Mouse (Mus musculus): ENCODE measurements around the gene Exd2. TPM values are rescaled to one million over a fixed set of nuclear protein-coding genes. Genes with fewer than 3 reads are reported as not detected.
"Not testable (repeated sequence)": the region's sequence is repeated elsewhere in the genome, so short reads cannot be mapped to it uniquely, and the experiment has no call there.

Gene Exd2
- total RNA-seq (2022), result 10 to 100 TPM; 24.7 to 42.5 (median 31.2) TPM

DNA sequence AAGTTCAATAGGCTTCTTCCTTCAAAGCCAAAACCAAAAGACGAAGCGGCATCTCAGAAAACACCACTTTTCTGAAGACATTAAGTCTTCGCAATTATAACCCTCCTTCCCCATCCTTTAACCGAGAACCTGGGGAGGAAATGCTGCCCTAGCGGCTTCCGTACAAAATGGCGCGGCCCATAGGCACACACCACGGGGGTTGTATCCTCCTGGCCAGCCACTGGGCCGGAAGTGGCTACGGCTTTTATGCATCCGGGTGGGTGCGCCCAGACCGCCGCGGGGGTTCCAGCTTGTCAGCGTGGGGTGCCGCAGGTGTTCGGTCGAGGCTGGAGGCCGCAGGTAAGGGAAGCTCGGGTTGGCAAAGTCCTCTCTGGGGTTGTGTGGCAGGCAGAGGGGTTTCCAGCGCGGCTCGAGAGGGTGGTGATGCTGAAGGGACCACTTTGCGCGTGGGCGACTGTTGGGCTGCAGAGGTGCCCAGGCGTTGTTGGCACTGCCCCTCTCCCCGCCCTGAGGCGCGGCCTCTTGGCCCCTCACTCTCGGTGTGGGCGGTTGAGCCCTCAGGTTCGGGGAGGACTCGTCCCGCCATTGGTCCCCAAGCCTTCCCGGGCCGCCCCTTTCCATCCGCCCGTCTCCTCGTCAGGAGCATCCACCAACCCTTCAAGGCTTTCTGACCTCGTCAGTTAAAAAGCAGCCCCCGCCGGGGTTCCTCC, at the start of gene Exd2:
TSS of gene Exd2 (plus strand) at position 154 of the 710 bp plus-strand sequence.
- peak; percentile 86 for DNase-seq

DNA sequence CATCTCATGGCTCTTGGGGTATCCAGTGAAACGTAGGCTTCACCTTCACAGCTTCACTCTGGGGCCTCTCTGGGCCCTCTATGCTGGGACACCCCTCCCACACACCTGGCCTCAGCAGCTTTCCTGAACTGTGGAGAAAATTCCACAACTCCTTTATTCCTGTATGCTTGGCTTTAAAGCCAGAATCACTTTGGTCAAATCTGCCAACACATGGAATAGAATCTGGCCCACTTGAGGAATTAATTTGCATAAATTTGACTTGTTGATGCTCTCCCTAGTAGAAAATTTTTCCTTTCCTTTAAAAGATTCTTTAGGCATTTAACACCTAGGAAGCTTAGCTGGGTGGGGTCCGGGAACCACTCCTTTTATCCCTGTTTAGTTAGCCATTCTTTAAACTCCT, 47.8 kb upstream of the Exd2 start:
- no peak for DNase-seq

DNA sequence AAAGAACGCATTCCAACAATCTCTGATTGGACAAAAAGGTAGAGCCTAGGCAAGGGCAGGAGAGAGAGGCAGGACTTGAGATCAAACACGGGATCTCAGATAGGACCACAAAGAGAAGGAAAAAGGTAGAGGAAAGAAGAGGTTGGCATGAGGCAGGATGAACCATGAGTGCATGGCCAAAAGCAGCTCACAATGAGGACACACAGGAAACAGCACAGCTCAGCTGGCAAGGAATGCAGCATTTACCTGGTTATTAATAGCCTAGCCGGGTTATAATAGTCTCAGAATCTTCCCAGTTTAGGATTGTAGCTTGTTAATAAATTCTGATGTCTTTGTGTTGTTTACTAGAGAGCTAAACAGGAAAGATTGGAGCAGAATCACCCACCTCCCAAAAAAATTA, 35.2 kb upstream of the Exd2 start:
- no peak for DNase-seq

DNA sequence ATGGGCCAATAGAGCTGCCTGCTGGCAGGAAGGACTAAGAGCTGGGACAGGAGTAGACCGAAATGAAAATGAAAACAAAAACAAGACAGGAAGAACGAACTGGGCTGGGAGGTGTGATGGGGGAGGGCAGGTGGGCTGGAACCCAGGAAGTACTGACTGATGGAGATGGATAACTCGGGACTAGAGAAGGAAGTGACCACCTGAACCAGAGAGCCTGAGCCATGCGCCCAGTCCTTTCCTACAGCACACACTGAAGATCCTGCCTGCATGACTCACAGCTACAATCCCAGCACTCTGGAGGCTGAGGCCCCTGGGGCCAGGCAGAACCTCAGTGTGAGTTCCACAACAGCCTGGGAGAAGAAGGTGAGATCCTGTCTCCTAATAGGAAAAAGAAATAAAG, 29.6 kb upstream of the Exd2 start:
- DNase-seq, result peak; percentile 12

DNA sequence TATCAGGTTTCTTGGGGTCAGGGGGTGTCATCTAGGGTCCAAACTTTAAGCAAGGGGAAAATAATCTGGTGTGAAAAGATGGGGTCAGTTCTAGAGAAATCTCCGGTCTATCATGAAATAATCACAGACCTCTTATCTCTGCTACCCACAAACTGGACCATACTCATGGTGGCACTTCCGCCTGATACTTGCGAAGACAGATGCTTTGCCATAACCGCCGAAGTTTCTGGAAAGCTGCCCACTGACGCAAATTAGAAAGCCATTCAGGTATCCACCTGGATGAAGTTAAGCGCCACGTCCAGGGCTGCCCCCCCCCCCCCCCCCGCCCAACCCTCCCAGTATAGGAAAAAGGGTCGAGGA, 28.3 kb upstream of the Exd2 start:
- no peak for DNase-seq

DNA sequence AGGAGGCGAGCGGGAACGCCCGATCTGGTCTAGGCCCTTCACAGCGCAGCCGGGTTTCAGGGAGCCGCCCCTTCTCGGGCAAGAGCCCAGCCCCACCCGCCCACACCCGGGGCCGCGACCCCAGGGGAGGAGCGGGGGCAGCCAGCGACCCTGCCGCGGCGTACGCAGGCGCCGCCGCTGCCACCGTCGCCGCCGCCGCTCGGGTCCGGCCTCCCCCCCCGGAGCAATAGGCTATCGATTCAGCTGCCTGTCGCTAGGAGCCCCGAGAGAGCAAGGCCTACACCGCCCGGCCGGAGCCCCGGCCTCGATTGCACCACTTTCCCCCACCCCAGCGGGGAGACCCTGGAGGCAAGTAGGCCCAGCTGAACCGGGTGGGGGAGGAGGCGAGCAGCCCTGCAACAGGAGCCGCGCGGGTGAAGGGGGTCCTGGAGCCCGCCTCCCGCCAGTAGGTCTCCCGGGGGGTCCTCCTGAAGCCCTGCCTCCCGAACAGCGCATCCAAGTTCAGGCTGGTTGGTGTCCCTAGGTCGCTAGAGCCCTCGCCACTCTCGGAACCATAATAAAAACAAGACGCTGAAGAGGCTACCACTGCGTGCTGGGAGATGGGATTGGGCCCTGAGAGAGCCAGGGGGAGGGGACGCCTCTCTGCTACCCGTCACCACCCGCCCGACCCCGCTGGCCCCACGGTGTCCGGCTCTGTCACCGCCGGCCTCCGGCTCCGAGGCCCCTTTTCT, 27.8 kb upstream of the Exd2 start:
- peak; percentile 64 for DNase-seq

DNA sequence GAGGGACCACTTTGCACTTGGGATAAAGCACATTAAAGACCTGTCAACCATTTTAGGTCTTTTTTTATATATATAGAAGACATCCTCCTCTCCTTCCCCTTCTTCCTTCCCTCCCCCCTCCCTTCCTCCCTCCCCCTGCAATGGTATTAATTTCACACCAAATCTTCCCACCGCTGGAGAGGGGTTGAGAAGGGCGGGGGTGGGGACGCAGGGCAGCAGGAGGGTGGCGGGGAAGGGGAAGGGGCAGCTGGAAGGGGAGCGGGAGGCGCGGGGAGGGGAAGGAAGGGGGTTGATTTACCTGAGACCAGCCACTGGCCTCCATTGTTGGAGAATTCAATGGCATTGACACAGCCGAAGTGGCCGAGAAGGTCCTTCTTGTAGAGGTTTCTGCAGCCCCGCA, 27.0 kb upstream of the Exd2 start:
- no peak for DNase-seq

DNA sequence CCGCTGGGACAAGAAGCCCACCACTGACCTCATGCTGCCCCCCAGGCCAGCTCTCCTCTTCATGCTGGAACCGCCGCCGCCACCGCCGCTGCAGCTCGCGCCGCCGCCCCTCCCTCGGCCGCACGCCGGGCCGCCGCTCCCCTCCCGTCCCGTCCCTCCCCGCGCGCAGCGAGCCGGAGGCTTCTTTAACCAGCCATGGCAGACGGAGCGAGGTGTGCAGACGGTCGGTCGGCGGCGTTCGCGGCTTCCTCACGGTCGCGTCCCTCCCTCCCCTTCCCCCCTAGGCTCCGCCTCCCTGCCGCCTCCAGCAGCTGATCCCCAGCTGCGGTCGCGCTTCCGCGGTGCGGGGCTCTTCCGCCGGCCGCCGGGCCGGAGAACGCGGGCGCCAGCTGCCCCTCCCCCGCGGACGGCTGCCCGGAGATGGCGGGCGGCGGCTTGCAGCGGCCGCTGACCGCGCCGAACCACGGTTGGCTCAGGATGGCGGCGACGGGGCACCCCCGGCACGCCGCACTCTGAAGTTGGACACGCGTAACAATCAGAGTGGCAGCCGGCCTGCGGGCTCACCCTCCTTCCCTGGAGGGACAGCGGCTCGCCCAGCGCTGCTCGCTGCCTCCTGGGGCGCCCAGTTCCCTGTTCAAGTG, 26.4 kb upstream of the Exd2 start, which contains the start of gene Dcaf5:
TSS of gene Dcaf5 (minus strand) at position 266 of the 641 bp plus-strand sequence.
- peak; percentile 65 for DNase-seq

DNA sequence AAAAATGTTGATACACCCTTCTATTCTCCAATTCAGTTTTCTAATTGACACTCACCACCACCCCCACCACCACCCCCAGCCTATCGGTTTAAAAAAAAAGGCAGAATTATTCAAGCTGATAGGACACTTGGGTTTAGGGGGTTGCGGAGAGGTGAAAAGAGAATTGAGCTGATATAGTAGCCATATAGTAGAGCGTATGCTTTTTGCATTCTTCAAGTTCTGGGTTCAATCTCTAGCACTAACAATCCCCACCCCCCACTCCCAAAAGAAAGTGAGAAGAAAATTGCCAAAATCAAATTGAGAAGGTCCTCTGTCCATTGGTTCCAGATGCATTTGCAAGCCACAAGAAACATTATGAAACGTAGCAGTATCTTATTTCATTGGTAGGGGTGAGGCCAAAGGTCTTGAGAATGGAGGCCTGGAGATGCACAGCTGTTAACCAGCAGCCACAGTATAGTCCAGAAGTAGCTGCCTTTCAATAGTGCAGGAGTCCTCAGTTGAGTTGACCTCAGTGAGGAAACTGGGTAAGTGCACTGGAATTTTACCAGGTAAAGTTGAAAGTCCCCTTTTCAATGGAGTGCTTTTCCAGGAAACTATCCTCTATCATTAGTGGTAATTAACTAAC, 25.7 kb upstream of the Exd2 start:
- DNase-seq, result no peak

DNA sequence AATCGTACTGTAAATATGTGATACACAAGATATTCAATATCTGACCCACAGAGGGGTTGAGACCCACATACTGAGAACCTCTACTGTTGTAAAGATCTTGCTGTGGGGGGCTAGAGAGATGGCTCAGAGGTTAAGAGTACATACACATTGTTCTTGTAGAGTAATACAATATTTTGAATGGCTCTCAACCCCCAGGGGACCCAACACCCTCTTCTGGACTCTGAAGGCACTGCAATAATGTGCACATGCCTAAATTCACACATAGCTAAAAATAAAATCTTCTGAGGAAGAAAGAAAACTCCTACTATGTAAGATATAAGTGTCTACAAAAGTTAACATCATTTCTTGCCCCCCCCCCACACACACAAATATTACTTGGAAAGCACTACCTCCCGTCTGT, 21.9 kb upstream of the Exd2 start:
- no peak for DNase-seq

DNA sequence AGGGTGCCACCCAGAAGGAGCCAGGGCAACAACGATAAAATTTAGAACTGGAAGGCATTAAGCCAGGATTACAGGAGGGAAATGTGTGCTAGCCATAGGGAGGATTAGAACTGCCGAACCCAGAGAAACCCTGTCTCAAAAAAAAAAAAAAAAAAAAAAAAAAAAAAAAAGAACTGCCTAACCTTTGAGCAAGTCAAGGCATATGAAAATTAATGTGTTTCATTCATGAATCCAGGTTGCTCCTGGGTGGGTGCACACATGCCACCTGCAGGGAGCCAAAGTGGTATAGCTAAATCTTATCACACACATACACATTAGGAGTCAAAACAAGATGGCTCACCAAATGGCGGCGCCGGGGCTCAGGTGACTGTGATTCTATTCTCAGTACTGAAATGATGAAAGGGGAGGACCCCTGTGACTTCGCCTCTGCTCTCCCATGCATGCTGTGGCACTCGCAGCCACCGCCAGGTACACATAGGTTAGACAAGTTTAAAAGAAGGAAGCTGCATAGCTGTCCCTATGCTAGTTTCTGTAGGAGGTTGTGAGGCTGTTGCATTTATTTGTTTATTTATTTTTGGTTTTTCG, 18.3 kb upstream of the Exd2 start:
- DNase-seq, result no peak

DNA sequence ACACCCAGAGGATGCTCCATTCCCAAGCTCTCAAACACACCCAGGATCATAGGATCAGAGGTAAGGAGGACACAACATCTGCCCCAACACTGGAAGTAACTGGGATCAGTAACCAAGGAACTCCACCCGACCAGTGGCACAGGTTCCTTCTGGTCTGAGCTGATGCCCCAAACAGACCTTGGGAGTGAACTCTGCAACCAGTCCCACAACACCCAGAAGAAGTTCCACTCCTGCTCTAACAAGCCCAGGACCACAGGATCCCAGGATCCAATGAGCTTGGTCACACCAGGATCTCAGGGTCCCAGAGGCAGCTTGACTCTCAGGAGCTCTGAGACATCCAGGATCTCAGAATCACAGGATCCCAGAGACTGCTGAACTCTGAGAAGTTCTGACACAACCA, 9.4 kb upstream of the Exd2 start:
- DNase-seq, result no peak

DNA sequence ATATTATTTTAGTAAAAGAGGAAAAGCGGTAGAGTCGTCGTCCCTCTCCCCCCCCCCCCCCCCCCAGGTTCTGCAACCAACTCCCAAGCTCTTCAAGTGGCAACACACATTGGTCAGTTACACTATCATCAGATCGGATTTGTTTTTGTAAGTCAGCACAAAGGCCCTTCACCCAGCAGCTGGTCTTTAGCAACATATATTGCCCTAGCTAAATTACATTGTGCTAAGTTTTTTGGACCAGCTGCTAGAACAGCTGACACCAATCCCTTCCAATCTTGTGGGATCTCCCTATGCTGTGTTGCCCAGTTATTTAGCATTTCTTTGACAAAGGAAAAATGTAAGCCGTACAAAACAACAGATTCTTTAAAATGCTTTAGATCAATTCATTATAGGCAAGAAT, 4.9 kb upstream of the Exd2 start:
- no peak for DNase-seq

DNA sequence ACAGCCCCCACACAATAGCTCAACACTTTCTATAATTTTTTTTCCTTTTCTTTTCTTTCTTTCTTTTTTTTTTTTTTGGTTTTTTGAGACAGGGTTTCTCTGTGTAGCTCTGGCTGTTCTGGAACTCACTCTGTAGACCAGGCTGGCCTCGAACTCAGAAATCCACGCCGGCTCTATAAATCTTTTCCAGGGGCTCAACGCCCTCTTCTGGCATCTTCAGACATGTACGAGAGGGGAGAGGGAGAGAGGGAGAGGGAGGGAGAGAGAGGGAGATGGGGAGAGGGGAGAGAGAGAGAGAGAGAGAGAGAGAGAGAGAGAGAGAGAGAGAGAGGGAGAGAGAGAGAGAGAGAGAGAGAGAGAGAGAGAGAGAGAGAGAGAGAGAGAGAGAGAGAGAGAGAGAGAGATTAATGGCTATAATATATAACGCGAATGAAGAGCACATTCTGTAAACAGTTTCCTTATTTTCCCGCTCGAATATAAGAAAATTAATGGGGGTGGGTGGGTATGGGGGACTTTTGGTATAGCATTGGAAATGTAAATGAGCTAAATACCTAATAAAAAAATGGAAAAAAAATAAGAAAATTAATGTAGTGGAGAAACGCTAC, 501 bp upstream of the Exd2 start:
- DNase-seq, result not testable (repeated sequence)

DNA sequence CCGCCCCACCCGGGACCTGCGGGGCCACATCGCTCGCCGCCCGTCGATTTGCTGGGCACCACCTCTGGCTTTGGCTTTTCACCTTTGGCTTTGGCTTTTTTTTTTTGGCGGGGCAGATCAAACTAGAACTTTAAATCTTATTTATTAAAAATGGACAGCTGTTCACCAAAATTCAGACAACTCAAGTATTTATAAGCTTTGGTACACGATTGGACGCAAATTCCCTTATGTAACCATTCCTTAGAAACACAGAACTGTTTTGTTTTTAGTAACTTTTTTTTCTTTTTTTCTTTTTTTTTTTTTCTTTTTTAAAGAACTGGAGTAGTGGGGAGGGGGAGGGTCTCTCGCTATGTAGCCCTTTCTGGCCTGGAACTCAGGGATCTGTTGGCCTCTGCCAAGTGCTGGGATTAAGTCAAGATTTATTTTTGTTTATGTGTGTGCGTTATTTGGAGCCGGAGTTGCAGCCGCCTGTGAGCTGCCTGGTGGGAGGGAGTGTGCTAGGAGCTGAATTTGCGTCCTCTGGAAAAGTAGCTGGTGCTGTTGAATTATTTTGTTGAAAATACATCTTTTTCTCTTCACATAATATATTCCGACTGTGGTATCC, 873 bp downstream of the Exd2 start:
- DNase-seq, result no peak

DNA sequence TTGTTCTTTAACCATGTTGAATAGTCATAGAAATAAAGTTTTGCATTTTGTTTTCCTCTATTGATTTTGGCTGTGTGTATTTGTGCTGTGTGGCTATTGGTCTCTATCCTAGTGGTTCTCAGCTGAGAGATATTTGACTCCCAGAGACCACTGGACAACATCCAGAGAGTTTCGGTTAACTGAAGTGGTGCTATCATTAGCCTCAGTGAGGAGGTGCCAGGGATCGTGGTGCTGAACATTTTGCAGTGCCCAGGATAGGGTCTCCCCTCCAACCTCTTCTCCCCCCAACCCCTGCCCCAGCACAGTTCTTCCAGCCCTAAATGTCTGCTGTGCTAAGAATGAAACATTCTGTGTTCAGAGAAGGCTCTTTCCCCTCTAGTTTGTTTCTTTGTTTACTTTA, 7.3 kb downstream of the Exd2 start:
- DNase-seq, result no peak

DNA sequence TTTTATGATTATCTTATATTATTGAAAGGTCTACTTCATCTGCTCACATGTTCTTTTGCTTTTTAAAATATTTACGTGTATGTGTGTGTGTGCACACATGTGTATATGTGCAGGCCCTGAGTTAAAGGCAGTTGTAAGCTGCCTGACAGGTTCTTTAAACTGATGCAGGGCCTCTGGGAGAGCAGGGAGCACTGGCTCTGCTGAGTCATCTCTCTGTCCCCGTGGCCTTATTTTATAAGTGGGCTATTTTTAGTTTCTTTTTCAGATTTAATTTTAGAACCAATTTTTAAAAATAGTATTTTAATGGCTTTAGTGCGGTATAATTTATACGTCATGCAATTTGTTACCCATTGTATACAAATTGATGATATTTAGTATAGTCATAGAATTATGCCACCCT, 9.0 kb downstream of the Exd2 start:
- DNase-seq, result no peak

DNA sequence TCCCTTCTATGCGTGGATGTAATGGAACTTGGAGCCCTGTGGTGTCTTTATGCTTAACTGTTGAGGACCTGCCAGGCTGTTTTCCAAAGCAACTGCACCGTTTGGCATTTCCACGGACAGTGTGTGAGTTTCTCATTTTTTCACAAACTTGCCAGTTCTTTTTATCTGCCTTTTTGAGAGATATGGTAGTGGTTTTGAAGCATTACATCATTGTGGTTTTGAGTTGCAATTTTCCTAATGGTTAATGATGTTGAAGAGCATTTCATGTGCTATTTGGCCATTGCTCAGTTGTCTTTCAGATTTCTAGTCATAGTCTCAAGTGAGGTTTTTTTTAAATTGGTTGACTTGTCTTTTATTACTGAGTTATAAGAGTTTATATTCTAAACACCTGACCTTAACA, 10.8 kb downstream of the Exd2 start:
- DNase-seq, result no peak

DNA sequence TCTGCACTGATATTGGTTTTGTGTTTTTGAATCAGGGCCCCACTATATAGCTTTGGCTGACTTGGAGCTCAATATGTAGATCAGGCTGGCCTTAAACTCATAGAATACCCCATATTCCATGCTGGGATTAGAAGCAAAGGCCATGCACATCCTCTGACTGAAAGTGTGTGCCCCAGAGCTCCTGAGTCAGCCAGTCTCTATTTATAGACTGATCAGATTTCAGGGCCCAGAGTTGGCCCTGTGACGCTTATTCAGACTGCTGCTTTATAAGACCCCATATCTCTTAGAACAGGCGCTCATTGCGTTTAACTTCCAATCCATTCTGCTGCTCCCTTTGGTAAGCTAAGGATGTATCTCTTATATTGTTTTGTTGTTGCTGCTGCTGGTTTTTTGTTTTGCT, 17.1 kb downstream of the Exd2 start:
- DNase-seq, result no peak

DNA sequence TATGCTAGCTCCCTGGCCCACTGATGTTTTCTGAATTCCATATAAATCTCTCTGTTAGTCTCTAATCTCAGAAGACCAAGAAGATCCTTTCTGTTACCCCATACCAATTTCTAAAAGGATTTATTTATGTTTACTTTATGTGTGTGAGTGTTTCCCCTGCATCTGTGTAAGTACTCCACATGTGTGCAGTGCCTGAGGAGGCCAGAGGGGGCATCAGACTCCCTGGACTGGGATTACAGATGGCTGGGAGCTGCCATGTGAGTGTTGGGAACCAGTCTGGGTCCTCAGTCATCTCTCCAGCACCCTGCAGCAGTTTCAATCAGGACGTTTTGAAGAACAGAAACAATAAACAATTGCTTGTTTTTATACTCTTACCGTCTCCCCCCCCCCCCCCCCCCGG, 20.5 kb downstream of the Exd2 start:
- no peak for DNase-seq

DNA sequence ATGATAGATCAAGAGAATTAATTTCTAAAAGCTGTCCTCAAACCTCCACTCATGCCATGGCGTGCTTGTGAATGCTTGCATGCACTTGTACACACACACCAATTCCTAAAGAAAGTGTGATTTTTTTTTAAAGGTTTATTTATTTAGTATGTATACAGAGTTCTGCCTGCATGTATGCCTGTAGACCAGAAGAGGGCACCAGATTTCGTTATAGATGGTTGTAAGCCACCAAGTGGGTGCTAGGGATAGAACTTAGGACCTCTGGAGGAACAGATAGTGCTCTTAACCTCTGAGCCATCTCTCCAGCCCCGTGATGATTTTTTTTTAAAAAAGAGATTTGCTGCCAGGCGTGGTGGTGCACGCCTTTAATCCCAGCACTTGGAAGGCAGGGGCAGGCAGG, 30.4 kb downstream of the Exd2 start:
- DNase-seq, result no peak

DNA sequence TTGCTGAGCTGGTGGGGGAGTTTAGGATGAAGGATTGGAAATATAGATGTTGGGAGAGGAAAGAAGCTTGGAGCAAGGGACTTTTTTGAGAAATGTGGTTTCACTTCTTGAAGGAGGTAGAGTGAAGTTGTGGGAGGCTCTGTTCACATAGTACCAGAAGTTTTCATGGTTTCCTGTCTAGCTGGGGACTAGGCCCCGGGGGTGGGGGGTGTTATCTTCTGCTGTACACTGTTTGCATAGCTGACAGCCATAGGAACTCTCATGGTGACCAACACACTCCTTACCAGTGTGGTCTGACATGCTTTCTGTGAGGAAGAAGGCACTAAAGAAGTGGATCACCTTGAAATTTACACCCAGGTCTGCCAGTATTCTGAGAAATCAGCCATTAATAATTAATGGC, 32.8 kb downstream of the Exd2 start:
- no peak for DNase-seq
